Mouse (Mus musculus) monocyte, adult 2 months (primary cell): ENCODE data around the gene Paxip1.

ENCODE experiments used
- DNase-seq, 2 experiments: peaks; one replicate each; pipeline ENCODE4 v3.0.0; 2022; ENCODE audit warnings: low spot score in 2 of 2, low read depth in 1 of 2

Gene Paxip1

DNA sequence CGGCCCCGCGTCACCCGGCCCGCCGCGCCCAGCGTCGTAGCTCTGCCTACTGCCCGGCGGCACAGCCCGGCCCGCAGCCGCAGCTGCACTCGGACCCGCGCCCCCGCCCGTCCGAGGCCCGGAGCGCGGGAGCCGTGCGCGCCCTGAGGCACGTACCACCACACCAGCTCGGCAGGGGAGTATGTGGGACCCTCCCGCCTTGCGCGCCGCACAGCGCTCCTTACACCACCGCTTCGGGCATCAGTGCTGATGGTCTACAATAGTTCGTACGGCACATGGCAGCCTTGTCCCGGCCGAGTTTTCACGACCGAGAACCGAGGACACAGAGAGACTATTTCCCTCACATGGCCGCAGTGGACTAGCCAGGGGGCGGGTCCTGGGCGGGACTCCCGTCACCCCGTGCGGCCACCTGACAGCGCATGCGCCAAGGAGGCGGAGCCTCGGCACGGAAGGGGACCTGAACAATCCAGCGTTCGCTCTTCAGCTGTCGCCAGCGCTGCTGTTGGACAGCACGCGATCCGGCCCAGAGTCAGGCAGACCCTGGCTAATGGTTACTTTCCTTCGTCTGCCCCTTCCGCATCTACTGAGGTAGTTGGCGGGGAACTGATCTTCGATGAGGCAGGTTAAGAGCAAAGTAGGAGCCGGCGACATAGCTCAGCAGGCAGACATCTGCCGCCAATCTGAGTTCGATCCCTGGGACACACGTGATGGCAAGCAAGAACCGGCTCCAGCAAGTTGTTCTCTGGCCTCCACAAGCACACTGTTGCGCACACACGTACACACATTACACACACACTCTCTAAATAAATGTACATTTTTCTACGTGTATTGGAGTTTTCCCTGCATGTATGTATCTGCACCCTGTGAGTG is at the start of gene Paxip1:
Gene Paxip1 (minus strand): TSS at position 389 of the 870 bp plus-strand sequence.
- DNase-seq = peak; percentile 88 to 96

- no peak for DNase-seq
Observed at GRCm38 (mm10) chr5:27838061-27838460, 46.6 kb upstream of the Paxip1 start.

GRCm38 (mm10) chr5:27835096-27835495 is 43.6 kb upstream of the Paxip1 start:
- DNase-seq = no peak

- DNase-seq = no peak
Observed at GRCm38 (mm10) chr5:27827971-27828370, 36.5 kb upstream of the Paxip1 start.

GRCm38 (mm10) chr5:27821161-27821560 is 29.7 kb upstream of the Paxip1 start:
- no peak for DNase-seq

DNA sequence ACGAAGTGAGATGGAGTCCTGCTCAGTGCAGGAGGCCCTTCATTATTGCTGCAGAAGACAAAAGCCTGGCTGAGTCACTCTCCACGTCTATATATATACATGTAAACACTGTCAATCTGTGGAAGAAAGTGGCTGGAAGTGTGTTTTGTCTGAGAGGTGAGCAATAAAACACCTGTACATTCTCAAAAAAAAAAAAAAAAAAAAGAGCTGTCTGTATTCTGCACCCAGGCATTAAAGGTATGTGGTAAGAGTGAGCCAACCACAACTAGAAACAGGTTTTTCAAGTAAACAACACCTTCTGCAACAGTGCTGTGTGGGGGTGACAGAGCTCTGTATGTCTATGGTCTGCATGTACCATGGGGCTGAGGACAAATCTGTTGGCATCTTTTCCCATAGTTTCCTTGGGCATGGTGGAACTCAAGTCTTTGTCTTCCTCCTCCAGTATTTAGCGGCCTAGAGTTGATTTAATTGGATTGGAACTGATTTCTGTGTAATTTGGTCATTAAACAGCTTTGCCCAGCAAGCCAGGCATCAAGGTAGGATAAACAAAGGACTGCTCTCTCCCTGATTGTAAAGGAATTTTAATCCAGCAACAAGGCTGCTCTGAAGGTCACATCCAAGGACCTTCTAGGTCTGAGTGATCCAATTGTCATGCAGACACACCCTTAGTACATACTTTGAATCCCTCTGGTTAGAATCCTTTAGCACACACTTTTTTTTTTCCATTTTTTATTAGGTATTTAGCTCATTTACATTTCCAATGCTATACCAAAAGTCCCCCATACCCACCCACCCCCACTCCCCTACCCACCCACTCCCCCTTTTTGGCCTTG is 27.6 kb upstream of the Paxip1 start:
- no peak for DNase-seq

- DNase-seq = no peak
Observed at GRCm38 (mm10) chr5:27814282-27814681, 22.8 kb upstream of the Paxip1 start.

DNA sequence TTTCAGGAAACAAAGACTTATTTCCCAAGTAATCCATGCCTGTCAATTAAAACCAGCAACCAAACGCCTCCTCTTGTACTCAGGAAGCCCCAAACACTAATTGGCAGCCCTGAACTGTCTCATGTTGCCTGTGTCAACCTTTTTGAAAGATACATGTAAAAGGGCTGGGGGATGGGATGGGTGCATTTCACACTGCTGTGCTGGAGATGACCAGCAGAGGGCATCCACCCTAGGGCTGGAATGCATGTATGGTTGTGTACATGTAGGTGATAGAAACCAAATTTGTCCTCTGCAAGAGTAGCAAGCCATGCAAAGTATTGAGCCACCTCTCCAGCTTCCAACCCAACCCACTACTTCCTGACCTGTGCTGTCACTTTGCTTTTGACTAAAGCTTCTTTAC is 2.4 kb upstream of the Paxip1 start:
- peak; percentile 35 to 70 for DNase-seq

- no peak for DNase-seq
Observed at GRCm38 (mm10) chr5:27792531-27793205, 1.2 kb upstream of the Paxip1 start.

DNA sequence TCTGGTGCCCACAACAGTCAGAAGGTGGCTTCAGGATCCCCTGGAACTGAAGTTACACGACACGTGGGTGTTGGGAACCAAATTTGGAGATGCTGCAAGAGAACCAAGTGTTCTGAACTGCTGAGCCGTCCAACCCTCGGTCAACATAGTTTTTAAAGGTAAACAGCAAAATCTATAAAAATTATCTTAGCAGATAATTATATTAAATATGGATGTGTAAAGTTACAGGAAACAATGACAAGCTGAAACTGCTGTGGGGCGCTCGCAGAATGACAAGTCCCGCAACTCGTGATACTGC is 631 bp upstream of the Paxip1 start:
- DNase-seq = no peak

DNA sequence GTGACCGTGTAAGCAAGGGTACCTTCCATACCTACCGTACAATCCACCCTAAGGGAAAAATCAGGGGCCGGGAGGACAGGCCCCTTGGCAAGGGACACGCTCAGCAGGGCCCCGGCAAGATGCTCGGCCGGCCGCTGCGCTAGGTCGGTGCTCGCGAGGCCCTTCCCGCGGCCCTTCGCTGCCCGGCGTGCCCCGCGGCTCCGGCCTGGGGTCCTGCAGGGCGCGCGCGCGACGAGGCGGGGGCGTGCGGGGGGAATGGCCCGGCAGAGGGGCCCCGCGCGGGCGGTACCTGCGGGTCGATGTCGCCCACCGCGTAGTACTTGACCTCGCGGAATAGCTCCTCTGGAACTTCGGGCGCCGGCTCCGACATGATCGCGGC is 592 bp downstream of the Paxip1 start:
- DNase-seq = peak in 1 of 2 experiments; percentile 4

GRCm38 (mm10) chr5:27790086-27790909 is 1.2 kb downstream of the Paxip1 start:
- DNase-seq = no peak

DNA sequence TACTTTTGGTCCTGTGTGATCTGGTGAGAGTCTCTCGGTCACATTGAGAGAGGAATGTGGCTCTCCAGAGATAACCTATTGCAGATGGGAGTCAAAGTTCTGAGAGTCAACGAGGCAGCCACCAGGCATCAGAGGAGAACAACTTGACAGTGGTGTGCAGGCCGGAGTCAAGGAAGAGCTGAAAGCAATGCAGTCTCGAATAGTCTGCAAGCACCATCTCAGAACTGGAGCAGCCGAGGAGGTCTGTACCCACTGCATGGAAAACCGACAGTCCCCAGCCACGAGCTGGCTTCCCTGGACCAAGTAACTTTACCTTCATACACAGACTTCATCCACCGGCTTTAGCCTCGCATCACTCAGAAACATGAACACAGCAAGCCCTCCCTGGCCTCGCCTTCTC is 1.9 kb downstream of the Paxip1 start:
- no peak for DNase-seq

DNA sequence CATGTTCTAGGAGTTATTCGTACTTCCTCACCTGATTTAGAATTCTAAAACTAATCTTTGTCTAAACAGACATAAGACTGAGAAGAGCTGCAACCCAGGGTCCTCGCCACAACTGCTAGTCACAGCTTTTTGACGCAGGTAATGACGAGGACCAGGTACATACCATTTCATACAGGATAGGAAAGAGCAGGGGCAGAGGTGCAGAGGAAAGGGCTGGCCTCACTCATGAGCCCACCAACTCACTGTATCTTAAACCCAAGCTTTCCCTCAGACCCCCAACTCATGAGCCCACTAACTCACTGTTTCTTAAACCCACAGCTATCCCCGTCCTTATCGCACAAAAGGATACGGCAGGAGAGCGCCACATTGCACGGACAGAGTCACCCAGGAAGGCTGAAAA is 8.1 kb downstream of the Paxip1 start:
- no peak for DNase-seq

DNA sequence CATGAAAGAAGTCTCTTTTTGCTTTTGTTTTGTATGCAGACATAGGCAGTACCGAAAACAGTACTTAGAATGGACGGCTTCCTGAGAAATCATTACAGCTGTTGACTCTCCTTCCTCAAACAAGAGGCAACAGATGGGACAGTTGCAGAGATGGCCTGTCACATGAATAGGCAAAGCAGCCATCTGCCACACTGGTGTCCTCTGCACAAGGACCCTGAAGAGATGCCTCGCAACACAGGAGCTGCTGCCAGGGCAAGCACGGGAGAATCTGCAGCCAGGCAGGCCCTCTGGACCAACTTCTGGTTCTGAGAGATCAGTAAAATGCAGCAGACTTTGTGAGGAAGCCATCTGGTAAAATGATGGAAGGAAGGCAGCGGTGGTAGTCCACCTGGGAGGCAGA is 23.5 kb downstream of the Paxip1 start:
- no peak for DNase-seq

- no peak for DNase-seq
Observed at GRCm38 (mm10) chr5:27765780-27766179, 25.7 kb downstream of the Paxip1 start.

GRCm38 (mm10) chr5:27744944-27745343 is 46.5 kb downstream of the Paxip1 start:
- DNase-seq = no peak

GRCm38 (mm10) chr5:27739216-27739615 is 52.3 kb downstream of the Paxip1 start:
- DNase-seq = no peak

DNA sequence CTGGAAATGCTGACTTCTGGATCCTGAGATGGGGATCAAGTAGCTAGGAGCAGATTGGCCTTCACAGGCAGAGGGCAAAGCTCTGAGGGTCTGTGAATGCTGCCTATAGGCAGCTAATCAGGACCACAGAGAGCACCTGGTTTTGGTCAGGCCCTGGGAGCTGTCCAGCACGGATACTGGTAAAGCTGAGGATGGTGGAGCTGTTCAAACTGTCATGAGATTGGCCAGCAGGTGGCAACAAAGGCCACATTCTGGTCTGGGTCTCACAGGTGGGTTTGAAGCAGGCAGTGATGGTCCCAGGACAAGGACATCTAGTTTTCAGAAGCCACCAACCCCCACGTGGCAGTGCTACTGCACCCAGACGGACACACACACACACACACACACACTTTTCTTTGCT is 54.3 kb downstream of the Paxip1 start:
- no peak for DNase-seq

DNA sequence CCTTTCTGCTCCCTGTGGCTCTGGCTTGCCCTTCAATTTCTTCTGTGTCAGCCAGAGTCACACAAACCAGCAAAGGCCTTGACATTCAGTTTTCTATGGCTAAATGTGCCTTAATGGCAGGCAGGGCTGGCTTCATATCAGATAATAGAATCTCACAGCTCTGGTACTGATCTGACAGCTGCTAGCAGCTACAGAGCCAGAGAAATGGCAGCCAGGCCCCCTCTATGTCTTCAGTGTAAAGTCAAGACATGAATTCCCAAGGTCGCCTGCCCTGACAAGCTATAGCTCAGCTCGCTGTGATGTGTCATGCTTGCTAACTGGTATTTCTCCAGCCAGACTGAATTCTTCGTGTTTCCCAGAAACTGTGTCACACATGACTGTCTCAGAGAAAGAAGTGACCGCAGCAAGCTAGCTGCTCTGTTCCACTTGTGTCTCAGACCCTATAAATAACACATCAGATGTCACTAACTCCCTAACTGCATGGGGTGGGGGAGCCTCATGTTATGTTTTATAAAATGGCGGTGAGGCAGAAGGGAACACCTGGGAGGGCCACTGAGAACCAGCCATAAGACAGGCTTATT is 59.1 kb downstream of the Paxip1 start:
- no peak for DNase-seq

DNA sequence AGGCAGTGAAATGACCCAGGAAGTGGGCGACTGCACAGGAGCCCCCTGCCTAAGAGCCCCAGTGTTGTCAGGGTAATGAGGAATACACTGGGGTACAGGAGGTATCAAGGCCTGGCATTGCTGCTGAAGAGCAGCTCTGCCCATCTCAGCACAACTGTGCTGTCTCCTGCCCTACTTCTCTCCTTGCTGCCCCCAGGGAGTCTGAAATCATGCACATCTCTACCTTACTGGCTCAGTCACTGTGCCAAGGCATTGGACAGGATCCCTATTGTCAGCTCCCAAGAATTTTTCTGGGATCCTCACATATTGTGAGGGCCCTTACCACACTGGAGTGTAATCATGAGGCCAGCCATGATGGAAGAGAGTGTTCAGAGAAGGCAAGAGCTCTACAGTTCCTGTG is 60.1 kb downstream of the Paxip1 start:
- DNase-seq = no peak
